Mouse (Mus musculus): ENCODE measurements around the gene Slc4a10.

GRCm38 (mm10) chr2:62339222-62339944, 293.1 kb downstream of the Slc4a10 start:
- TF ChIP-seq CTCF (IDR thresholded peaks at IDR 0.05; ENCODE audit: low read depth), result no peak
- TF ChIP-seq EP300 (IDR thresholded peaks at IDR 0.05; ENCODE audit: low read depth), result no peak
